Mouse (Mus musculus): ENCODE results near the gene Phf20. TPM values are rescaled to one million over a fixed set of nuclear protein-coding genes. Genes with fewer than 3 reads are reported as not detected.

Phf20 gene
- total RNA-seq (2014; rRNA removed) (5.6 and 6.2 TPM in 2 replicates), polyA plus RNA-seq (2012; rRNA removed) (2.9 and 3.1 TPM in 2 replicates)

DNA sequence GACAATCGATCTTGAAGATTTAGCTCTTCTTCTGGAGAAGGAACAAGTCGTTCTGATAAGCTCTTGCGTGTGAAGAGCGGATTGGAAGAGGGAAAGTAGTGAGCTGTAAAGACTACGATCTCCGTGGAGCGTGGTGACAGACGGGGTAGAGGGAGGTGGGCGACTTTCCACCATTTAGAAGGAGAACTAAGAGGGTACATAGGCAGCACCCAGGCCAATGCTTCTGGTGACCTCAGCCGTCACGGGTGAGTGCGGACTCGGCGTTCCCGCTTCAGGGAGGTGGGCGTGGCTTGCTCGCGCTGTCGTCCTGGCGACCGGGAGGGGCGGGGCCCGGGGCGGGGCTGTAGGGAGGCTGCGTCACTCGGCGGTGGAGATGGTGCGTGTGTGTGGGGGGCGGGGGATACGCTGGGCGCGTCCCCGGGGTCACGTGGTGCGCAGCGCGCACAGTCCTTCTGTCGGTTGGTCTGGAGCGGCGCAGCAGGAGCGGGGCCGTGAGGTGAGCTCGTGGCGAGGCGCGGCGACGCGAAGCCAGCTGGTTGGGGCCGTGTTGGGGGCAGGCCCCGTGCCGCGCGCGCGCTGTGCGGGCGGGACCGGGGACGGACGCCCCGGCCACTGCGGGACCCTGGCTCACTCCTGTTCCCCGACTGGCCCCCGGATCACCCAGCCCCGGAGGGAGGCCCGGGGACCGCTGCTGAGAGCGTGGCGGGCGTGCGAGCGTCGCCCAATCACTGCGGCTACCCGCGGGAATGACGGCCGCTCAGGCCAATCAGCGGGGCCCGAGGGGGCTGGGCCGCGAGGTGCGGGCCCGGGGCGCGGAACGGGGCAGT lies at the start of gene Phf20:
TSS of gene Phf20 (plus strand) at position 165 of the 827 bp plus-strand sequence.
- under 1% methylated on average over 78 of the region's 88 CpGs for WGBS
- peaks cover 15% of the 10 kb centered on the region for H3K4me1 ChIP-seq (ENCODE audit: control insufficient read depth, insufficient read depth, low read length)

DNA sequence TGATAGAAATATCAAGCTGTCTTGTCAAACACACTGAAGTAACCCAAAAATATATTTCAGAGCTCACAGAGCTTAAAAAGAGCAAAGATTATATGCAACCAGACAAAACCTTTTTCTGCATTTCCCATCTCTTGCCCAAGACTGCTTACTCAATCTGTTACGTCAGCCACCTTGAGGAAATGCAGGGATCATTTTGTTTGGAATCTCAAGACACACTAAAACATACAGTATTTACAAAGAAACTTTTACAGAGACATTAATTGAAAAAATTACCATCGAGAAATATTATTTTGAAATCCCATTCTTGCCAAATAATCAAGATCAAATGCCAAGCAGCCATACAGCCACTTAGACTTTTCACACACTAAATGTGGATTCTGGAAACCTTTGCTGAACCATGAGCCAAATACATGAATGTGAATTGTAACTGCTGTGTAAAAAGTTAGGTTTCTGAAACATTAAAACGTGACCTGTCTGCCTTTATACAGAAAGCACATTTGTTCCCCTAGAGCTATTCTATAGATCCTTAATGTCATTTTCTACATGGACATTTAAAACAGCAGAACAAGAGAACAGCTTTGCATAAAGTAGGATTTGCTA lies 48.9 kb upstream of the Phf20 start:
- H3K9ac ChIP-seq (ENCODE audit: low read depth, low read length) = no peak overlapping the region
- no peak for DNase-seq (ENCODE audit: extremely low read depth, low read depth, low spot score)
- WGBS = 72% methylated on average over 3 of the region's 3 CpGs
- no peak overlapping the region for H3K27ac ChIP-seq (replicated peaks; ENCODE audit: insufficient read depth, low read depth, low read length)
- H3K27me3 ChIP-seq (ENCODE audit: control insufficient read depth, insufficient read depth, low read length) = no peaks in the 10 kb centered on the region
- no peak for TF ChIP-seq CTCF (IDR thresholded peaks at IDR 0.05; ENCODE audit: low read depth, low read length)
- no peak for TF ChIP-seq POLR2A (IDR thresholded peaks at IDR 0.05; ENCODE audit: extremely low read depth, insufficient read depth, low read length)
- H3K4me1 ChIP-seq (ENCODE audit: control insufficient read depth, insufficient read depth, low read length) = peaks cover 4% of the 10 kb centered on the region; the same call in 1 of the 2 replicates
- no peak overlapping the region for H3K4me3 ChIP-seq (ENCODE audit: insufficient read depth, low read depth, low read length)
- peaks cover 45% of the 10 kb centered on the region for H3K36me3 ChIP-seq (ENCODE audit: control insufficient read depth, insufficient read depth, low read length)
- no peaks in the 10 kb centered on the region for H3K79me2 ChIP-seq (ENCODE audit: control insufficient read depth, insufficient read depth, low read length)

More for the DNA sequence above, at the start of gene Phf20:
- Histone ChIP-seq H3K9ac (ENCODE audit: low read depth, low read length) (peak within 1 kb of the TSS; percentile 85), H3K27ac (replicated peaks; ENCODE audit: insufficient read depth, low read depth, low read length) (peak within 1 kb of the TSS; percentile 85), H3K4me3 (ENCODE audit: insufficient read depth, low read depth, low read length) (peak within 1 kb of the TSS; percentile 80), H3K36me3 (ENCODE audit: control insufficient read depth, insufficient read depth, low read length) (no peaks in the 10 kb centered on the region), H3K79me2 (ENCODE audit: control insufficient read depth, insufficient read depth, low read length) (peaks cover 14% of the 10 kb centered on the region; the same call in 1 of the 2 replicates), H3K27me3 (ENCODE audit: control insufficient read depth, insufficient read depth, low read length) (no peaks in the 10 kb centered on the region)
- peak; percentile 32; the same call in 1 of the 2 replicates for TF ChIP-seq POLR2A (IDR thresholded peaks at IDR 0.05; ENCODE audit: extremely low read depth, insufficient read depth, low read length)
- TF ChIP-seq CTCF (IDR thresholded peaks at IDR 0.05; ENCODE audit: low read depth, low read length) = no peak
- peak; percentile 79 for DNase-seq (ENCODE audit: extremely low read depth, low read depth, low spot score)

DNA sequence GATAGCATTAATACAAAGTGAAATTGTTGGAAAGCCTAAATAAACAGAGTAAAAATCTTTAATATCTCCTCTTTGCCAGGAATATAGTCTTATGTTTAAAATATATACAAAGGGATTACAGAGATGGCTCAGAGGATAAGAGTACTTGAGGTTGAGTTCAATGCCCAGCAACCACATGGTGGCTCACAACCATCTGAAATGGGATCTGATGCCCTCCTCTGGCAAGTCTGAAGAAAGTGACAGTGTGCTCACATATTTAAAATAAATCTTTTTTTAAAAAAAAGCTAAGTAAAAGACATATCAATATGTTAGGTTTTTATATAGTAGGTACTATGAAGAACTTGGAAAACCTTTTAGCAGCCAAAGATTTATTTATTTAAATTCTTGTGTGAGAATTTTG lies 44.7 kb upstream of the Phf20 start:
- peaks cover 2% of the 10 kb centered on the region; the same call in 1 of the 2 replicates for H3K4me1 ChIP-seq (ENCODE audit: control insufficient read depth, insufficient read depth, low read length)
- no peak overlapping the region for H3K9ac ChIP-seq (ENCODE audit: low read depth, low read length)
- no peaks in the 10 kb centered on the region; the same call in 1 of the 2 replicates for H3K79me2 ChIP-seq (ENCODE audit: control insufficient read depth, insufficient read depth, low read length)
- H3K4me3 ChIP-seq (ENCODE audit: insufficient read depth, low read depth, low read length) = no peak overlapping the region
- no peak for TF ChIP-seq CTCF (IDR thresholded peaks at IDR 0.05; ENCODE audit: low read depth, low read length)
- no peak for TF ChIP-seq POLR2A (IDR thresholded peaks at IDR 0.05; ENCODE audit: extremely low read depth, insufficient read depth, low read length)
- no peak for DNase-seq (ENCODE audit: extremely low read depth, low read depth, low spot score)
- no peak overlapping the region for H3K27ac ChIP-seq (replicated peaks; ENCODE audit: insufficient read depth, low read depth, low read length)
- peaks cover 67% of the 10 kb centered on the region for H3K36me3 ChIP-seq (ENCODE audit: control insufficient read depth, insufficient read depth, low read length)
- H3K27me3 ChIP-seq (ENCODE audit: control insufficient read depth, insufficient read depth, low read length) = no peaks in the 10 kb centered on the region

DNA sequence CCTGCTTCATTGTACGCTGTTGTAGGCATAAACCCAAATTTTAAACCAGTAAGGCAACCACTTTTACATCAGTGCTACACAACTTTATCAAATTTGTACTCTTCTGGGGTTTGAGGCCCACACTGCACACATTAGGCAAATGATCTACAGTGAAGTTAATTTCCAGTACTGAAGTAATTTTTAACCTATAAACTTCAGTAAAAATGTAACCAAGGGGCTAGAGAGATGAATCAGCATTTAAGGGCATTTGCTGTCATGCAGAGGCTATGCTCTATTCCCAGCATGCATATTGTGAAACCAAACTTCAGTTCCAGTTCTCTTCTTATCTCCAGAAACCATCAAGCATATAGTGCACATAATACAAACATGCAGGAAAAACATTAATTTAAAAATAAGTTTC lies 30.8 kb upstream of the Phf20 start:
- 93% methylated on average over 1 of the region's 1 CpGs for WGBS
- H3K36me3 ChIP-seq (ENCODE audit: control insufficient read depth, insufficient read depth, low read length) = peaks cover 75% of the 10 kb centered on the region
- no peak overlapping the region for H3K9ac ChIP-seq (ENCODE audit: low read depth, low read length)
- peaks cover 2% of the 10 kb centered on the region; the same call in 1 of the 2 replicates for H3K4me1 ChIP-seq (ENCODE audit: control insufficient read depth, insufficient read depth, low read length)
- no peak overlapping the region for H3K4me3 ChIP-seq (ENCODE audit: insufficient read depth, low read depth, low read length)
- DNase-seq (ENCODE audit: extremely low read depth, low read depth, low spot score) = no peak
- no peak overlapping the region for H3K27ac ChIP-seq (replicated peaks; ENCODE audit: insufficient read depth, low read depth, low read length)
- H3K79me2 ChIP-seq (ENCODE audit: control insufficient read depth, insufficient read depth, low read length) = peaks cover 3% of the 10 kb centered on the region; the same call in 1 of the 2 replicates
- no peaks in the 10 kb centered on the region for H3K27me3 ChIP-seq (ENCODE audit: control insufficient read depth, insufficient read depth, low read length)
- TF ChIP-seq POLR2A (IDR thresholded peaks at IDR 0.05; ENCODE audit: extremely low read depth, insufficient read depth, low read length) = no peak
- TF ChIP-seq CTCF (IDR thresholded peaks at IDR 0.05; ENCODE audit: low read depth, low read length) = no peak

DNA sequence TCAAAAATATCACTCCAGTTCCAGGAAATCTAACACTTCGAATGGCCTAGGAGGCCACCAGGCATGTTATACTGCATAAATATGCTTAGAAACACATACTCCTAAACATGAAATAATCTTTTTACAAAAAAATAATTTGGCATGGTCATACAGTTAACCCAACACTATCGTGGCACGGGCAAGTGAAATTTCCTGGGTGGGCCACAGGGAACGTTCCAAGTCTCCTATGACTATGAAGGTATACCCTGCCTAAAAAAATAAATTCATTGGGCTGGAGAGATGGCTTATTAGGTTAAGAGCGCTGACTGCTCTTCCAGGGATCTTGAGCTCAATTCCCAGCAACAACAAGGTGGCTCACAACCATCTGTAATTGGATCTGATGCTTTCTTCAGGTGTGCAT lies 29.7 kb upstream of the Phf20 start:
- TF ChIP-seq CTCF (IDR thresholded peaks at IDR 0.05; ENCODE audit: low read depth, low read length) = no peak
- TF ChIP-seq POLR2A (IDR thresholded peaks at IDR 0.05; ENCODE audit: extremely low read depth, insufficient read depth, low read length) = no peak

More for the DNA sequence above, 29.7 kb upstream of the Phf20 start:
- no peak for DNase-seq (ENCODE audit: extremely low read depth, low read depth, low spot score)
- H3K4me1 ChIP-seq (ENCODE audit: control insufficient read depth, insufficient read depth, low read length) = peaks cover 2% of the 10 kb centered on the region; the same call in 1 of the 2 replicates
- no peak overlapping the region for H3K4me3 ChIP-seq (ENCODE audit: insufficient read depth, low read depth, low read length)
- H3K27ac ChIP-seq (replicated peaks; ENCODE audit: insufficient read depth, low read depth, low read length) = no peak overlapping the region
- H3K27me3 ChIP-seq (ENCODE audit: control insufficient read depth, insufficient read depth, low read length) = no peaks in the 10 kb centered on the region
- H3K9ac ChIP-seq (ENCODE audit: low read depth, low read length) = no peak overlapping the region
- 91% methylated on average over 5 of the region's 5 CpGs for WGBS
- peaks cover 3% of the 10 kb centered on the region; the same call in 1 of the 2 replicates for H3K79me2 ChIP-seq (ENCODE audit: control insufficient read depth, insufficient read depth, low read length)
- H3K36me3 ChIP-seq (ENCODE audit: control insufficient read depth, insufficient read depth, low read length) = peaks cover 76% of the 10 kb centered on the region
